Mouse (Mus musculus) megakaryocyte, embryonic 14.5 days (primary cell): ENCODE measurements around the gene Trpc3. TPM values are rescaled to one million over a fixed set of nuclear protein-coding genes. Genes with fewer than 3 reads are reported as not detected.

ENCODE experiments used
- H3K27me3 ChIP-seq: replicated peaks from 2 replicates; pipeline ENCODE3; 2012; ENCODE audit warnings: inconsistent platforms
- H3K36me3 ChIP-seq: replicated peaks from 2 replicates; pipeline ENCODE3; 2012; ENCODE audit warnings: low read length, inconsistent platforms, mixed read lengths
- H3K4me1 ChIP-seq: 2 replicates; pipeline ENCODE4 v1.6.1; 2012; ENCODE audit warnings: inconsistent platforms
- H3K4me3 ChIP-seq: replicated peaks from 2 replicates; pipeline ENCODE3; 2012; ENCODE audit warnings: moderate library complexity, mild to moderate bottlenecking, inconsistent platforms
- H3K9me3 ChIP-seq: 2 replicates; pipeline ENCODE4 v1.6.1; 2012; ENCODE audit warnings: inconsistent platforms
- FLI1 ChIP-seq: IDR thresholded peaks from 2 replicates; pipeline ENCODE4 v1.6.1; 2012; ENCODE audit warnings: low read length, inconsistent platforms, mixed read lengths
- GATA1 ChIP-seq: IDR thresholded peaks from 3 replicates; pipeline ENCODE4 v1.6.1; 2012; ENCODE audit warnings: mixed read lengths, low read length, inconsistent platforms, borderline replicate concordance
- polyA plus RNA-seq: library from polyadenylated mRNA; stranded (reverse); fragments of >175 nt; gene quantifications from 2 replicates; pipeline ENCODE4 v1.2.3, GENCODE M21; 2012; ENCODE audit warnings: low replicate concordance; ENCODE audit not compliant: insufficient read depth

The Trpc3 gene
- polyA plus RNA-seq, 1 experiment, result not detected

DNA sequence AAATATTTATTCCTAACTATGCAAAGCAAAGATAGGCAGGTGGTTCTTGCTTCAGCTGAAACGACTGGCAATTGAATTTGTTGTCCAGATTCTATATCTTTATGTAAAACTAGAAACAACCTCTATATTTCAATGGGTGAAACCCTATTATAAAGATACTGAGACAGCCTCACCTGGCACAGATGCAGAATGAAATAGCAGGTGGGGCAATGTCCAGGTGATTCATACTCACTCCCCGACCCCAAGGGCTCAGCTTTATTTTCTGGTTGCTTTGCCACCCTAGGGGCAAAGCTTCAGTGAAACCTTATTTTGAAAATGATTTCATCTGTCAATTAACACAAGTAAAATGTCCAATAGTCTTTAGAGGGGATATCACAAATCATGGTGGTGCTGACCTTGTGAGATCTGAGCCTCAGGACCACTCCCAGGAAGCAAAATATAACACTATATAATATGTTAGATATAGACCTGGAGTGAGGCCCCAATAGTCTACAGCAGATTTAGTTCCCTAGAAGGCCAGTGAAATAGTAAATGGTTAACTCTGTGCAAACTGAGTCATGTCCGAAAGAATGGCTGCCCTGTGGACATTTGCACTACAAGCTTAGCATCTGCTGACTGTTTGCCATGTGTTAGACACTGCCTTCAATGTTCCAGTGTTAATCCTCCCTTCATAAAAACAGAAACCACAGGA is 45.3 kb downstream of the Trpc3 start:
- peaks cover 5% of the 10 kb centered on the region for H3K4me1 ChIP-seq
- no peak overlapping the region for H3K4me3 ChIP-seq
- H3K27me3 ChIP-seq, result no peaks in the 10 kb centered on the region
- no peaks in the 10 kb centered on the region for H3K9me3 ChIP-seq
- TF ChIP-seq FLI1 (no peak), GATA1 (no peak)
- H3K36me3 ChIP-seq, result no peaks in the 10 kb centered on the region

DNA sequence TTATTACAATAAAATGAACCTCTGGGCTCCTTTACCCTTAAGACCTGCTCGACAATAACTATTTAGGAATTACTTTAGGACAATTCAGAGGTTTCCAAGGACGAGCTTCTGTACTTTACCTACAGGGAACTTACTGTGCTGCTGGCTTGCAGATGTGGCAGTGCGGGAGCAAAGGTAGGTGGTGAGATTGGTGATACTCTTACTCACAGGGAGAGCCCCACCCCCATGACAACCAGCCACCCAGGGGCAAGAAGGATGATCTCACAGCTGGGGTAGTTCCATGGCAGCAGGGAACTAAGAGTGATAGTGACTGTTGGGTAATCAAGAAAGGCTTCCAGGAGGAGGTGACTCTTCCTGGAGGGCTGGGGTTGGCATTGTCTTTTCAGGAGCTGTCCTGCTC is 46.6 kb downstream of the Trpc3 start:
- TF ChIP-seq FLI1, result no peak

DNA sequence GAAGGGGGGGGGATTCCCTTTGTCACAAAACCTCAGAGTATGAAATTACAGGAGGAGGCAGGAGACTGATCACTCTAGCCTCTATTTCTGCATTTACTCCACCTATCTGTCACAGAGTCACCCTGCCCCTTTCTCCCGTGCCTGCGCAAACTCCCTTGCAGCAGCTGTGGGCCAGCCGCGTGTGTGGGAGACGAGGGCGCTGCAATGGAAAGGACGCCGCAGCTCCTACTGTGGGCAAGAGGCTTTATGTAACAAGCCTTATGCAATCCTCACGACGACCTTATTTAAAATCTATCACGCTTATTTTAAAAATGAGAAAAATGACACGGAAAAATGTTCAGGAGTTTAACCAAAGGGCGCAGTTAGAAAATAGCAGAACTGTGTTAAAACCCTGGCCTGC is 47.2 kb downstream of the Trpc3 start:
- H3K27me3 ChIP-seq, result no peaks in the 10 kb centered on the region
- TF ChIP-seq GATA1 (no peak), FLI1 (no peak)
- no peaks in the 10 kb centered on the region for H3K36me3 ChIP-seq
- H3K4me3 ChIP-seq, result no peak overlapping the region
- no peaks in the 10 kb centered on the region for H3K9me3 ChIP-seq
- peaks cover 7% of the 10 kb centered on the region for H3K4me1 ChIP-seq

More for the DNA sequence above, 46.6 kb downstream of the Trpc3 start:
- Histone ChIP-seq H3K27me3 (no peaks in the 10 kb centered on the region), H3K4me1 (peaks cover 7% of the 10 kb centered on the region), H3K4me3 (no peak overlapping the region), H3K36me3 (no peaks in the 10 kb centered on the region), H3K9me3 (no peaks in the 10 kb centered on the region)

DNA sequence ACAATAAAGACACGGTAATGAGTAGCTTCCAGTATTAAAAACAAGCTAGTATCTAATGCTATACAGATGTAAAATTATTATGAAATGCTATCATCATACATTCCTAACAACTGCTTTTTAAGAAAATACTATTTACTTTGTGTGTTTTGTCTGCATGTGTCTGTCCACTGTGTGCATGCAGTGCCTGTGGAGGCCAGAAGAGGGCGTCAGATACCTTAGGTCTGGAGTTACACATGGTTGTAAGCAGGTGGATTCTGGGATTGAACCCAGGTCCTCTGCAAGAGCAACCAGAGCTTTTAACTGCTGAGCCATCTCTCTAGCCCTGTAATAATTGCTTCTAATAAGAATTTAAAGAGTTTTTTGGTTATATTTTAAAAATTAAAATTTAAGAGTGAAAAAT is 49.2 kb downstream of the Trpc3 start:
- H3K4me3 ChIP-seq, result no peak overlapping the region
- no peaks in the 10 kb centered on the region for H3K36me3 ChIP-seq
- TF ChIP-seq GATA1, result no peak
- no peak for TF ChIP-seq FLI1
- H3K9me3 ChIP-seq, result peaks cover 11% of the 10 kb centered on the region
- H3K27me3 ChIP-seq, result no peaks in the 10 kb centered on the region
- peaks cover 7% of the 10 kb centered on the region for H3K4me1 ChIP-seq

DNA sequence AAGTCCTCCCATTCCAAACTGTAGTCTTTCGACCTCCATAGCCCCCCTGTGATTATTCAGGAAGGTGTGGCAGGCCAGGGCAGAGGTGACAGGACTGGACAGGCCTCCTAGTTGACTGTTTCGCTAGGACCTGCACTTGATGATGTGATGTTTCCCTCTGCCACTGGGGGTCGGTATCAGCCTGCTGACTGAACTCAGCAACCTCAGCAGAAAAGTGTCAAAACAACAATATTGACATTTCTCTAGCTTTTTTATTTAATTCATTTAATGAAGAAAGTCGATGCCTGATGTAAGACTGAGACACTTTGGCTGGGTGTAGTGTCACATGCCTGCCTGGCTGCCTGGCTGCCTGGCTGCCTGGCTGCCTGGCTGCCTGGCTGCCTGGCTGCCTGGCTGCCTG is 54.5 kb downstream of the Trpc3 start:
- Histone ChIP-seq H3K4me1 (peaks cover 7% of the 10 kb centered on the region), H3K27me3 (no peaks in the 10 kb centered on the region), H3K9me3 (peaks cover 11% of the 10 kb centered on the region), H3K36me3 (no peaks in the 10 kb centered on the region), H3K4me3 (no peak overlapping the region)
- TF ChIP-seq GATA1 (no peak), FLI1 (no peak)

DNA sequence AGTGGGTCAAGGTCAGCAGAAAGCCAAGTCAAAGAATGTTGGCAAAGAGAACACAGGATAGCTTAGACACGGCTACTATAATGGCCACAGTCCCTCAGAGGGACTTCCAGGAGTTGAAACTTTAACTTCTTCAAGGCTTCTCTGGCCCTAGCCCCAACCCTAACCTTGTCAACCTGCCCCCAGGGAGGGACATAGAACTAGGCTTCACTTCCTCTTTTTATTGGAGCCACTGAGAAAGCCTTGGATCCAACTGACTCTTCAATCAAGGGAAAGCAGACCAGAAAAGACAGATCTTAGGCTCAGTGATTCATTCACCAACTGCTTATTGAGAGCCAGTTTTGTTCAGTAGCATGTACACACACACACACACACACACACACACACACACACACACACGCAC is 63.2 kb downstream of the Trpc3 start:
- H3K4me1 ChIP-seq, result no peaks in the 10 kb centered on the region
- H3K4me3 ChIP-seq, result no peak overlapping the region
- no peaks in the 10 kb centered on the region for H3K36me3 ChIP-seq
- no peak for TF ChIP-seq GATA1
- no peak for TF ChIP-seq FLI1
- no peaks in the 10 kb centered on the region for H3K27me3 ChIP-seq
- H3K9me3 ChIP-seq, result no peaks in the 10 kb centered on the region

DNA sequence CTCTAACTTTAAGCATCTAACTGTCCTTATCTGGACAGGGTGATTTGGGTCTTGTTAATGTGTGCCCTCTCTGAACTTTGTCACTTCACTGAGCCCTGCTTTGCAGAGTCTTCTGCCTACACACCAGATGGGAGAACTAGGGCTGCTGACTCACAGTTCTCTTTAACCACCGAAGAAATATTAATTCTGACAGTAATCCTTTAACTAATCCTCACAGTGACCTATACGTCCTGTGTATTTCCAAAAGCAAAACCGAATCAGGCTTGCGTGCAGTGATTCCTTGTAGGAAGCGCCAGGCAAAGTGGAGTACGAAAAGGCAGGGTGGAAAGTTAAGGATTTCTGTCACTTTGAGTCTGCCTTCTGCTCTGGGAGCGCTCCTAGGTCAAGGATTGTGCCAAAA is 71.8 kb downstream of the Trpc3 start:
- TF ChIP-seq GATA1 (no peak), FLI1 (no peak)
- Histone ChIP-seq H3K4me1 (peaks cover 6% of the 10 kb centered on the region), H3K9me3 (no peaks in the 10 kb centered on the region), H3K27me3 (peaks cover 3% of the 10 kb centered on the region), H3K36me3 (no peaks in the 10 kb centered on the region), H3K4me3 (no peak overlapping the region)

DNA sequence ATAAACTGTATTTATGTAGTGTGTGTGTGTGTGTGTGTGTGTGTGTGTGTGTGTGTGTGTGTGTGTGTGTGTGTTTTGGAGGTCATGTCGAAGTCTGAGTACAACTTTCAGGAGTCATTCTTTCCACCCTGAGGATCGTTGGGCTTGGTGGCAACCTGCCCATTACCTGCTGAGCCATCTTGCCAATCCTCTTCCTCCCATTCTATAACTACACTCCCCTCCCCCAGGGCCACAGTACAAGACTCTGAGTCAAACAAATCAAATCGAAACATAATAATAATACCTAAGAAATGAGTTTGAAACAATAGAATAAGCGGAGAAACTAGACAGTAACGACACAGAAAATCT is 76.1 kb downstream of the Trpc3 start:
- Histone ChIP-seq H3K36me3 (no peaks in the 10 kb centered on the region), H3K4me1 (peaks cover 7% of the 10 kb centered on the region), H3K4me3 (no peak overlapping the region), H3K27me3 (peaks cover 8% of the 10 kb centered on the region), H3K9me3 (no peaks in the 10 kb centered on the region)
- no peak for TF ChIP-seq FLI1
- TF ChIP-seq GATA1, result no peak

DNA sequence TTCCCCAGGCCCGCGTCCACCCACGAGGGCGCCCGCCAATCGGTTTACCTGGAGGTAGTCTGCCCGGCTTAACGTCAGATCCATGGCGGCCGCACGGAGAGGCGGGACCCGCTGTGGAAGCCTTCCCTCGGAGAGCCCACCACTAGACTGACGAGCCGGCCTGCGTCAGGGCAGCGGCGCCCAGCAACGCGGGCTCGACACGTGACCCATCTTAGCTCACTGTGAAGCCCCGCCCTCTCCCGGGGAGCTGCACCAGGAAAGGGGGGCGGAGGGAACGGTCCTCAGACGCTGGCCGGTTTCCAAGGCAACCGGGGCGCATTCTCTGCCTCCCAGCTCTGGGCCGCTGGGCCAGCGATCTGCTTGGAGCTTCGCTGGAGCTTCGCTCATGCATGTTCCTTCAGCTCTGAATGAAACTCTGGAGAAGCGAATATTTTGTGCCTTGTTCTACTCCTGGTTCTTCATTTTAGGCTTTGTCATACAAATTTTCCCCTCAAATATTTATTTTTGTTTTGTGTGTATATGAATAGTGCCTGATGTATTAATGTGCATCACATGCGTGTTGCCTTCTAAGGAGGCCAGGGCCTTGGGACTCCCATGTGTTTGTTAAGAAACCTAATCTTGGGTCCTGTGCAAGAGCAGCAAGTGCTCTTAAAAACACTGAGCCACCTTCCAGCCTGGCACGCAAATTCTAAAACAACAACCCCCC is 76.6 kb downstream of the Trpc3 start, which contains the start of gene Bbs7:
Gene Bbs7, minus strand, starts transcription at position 276 of the 706 bp plus-strand sequence.
- Histone ChIP-seq H3K4me1 (peaks cover 7% of the 10 kb centered on the region), H3K36me3 (no peaks in the 10 kb centered on the region), H3K9me3 (no peaks in the 10 kb centered on the region), H3K4me3 (peak within 1 kb of the TSS; percentile 90), H3K27me3 (peaks cover 8% of the 10 kb centered on the region)
- TF ChIP-seq GATA1, result no peak
- TF ChIP-seq FLI1, result no peak

DNA sequence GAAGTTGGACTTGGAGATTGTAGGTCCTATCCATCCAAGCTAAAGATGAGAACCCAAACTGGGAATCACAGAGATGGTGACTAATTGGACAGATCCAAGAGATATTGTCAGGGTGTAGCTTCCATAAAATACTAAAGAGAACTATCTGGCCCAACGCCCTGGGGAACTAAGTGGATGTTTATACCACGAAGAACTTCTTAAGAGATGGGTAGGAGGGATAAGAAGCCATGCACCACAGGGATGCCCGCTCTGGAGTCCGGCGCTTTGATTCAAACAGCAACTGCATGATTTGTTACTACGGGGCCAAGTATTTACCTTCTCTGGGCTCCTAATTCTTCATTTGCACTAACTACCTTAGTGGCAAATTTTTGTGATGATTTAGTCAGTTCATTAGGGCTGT is 77.3 kb downstream of the Trpc3 start:
- peaks cover 7% of the 10 kb centered on the region for H3K4me1 ChIP-seq
- no peak for TF ChIP-seq GATA1
- TF ChIP-seq FLI1, result no peak
- H3K4me3 ChIP-seq, result peak overlapping the region; percentile 90

More for the DNA sequence above, 77.3 kb downstream of the Trpc3 start:
- H3K27me3 ChIP-seq, result peaks cover 8% of the 10 kb centered on the region
- no peaks in the 10 kb centered on the region for H3K36me3 ChIP-seq
- H3K9me3 ChIP-seq, result no peaks in the 10 kb centered on the region
